Mouse (Mus musculus) left cerebral cortex, adult 18-20 months (tissue): ENCODE results near the gene Mcm5. TPM values are rescaled to one million over a fixed set of nuclear protein-coding genes. Genes with fewer than 3 reads are reported as not detected.

Source experiments
- DNase-seq, 2 experiments: peaks; one replicate each; pipeline ENCODE4 v3.0.0; 2021 to 2022; ENCODE audit warnings: low spot score in 2 of 2, mixed read lengths in 1 of 2
- total RNA-seq, 2 experiments: library from RNA; stranded (reverse); gene quantifications; 2 replicates each; pipeline ENCODE4 v1.2.3; 2021

Gene Mcm5
- total RNA-seq, 2 experiments from 2014 or later = 8.3 to 8.5 TPM

- DNase-seq = no peak
Measured at GRCm38 (mm10) chr8:75157471-75158230, 48.3 kb downstream of the Mcm5 start.

DNA sequence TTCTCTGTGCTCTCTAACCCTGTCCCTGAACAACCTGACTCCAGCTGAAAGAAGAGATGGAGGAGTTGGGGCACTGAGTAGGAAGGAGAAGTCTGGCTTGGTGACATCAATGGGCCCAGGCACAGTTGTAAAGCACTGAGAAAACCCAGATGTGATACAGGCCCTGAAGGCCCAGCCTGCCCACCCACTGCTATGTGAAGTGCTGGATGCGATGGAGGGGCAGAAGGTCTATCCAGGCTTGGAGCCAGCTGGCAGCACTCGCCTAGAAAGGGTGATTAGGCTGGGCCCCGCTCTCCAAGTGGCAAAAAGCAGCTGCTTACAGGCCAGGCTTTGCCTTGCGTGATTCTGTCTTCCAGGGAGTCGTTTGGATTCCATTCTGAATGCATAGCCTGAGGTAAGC, 60.0 kb downstream of the Mcm5 start:
- DNase-seq = no peak

- no peak for DNase-seq
Measured at GRCm38 (mm10) chr8:75172009-75172685, 62.8 kb downstream of the Mcm5 start.

Other genes starting within 250 kb of the Mcm5 start
- under 1 TPM in 1 of 2 experiments, not detected in 1; 0.37 TPM for gene Isx, start 236.4 kb upstream of the Mcm5 start, total RNA-seq
- 10 to 100 TPM; 23.2 to 26.1 TPM for gene Hmgxb4, start 116.2 kb upstream of the Mcm5 start, total RNA-seq
- 10 to 100 TPM; 39.8 to 46.3 TPM for gene Tom1, start 75.9 kb upstream of the Mcm5 start, total RNA-seq
- gene Hmox1, start 15.9 kb upstream of the Mcm5 start, total RNA-seq = 1 to 10 TPM; 4.3 to 5.1 TPM
- 100 to 1,000 TPM; 109 to 128 TPM for gene Rasd2, start 104.4 kb downstream of the Mcm5 start, total RNA-seq